Mouse (Mus musculus): ENCODE results near the gene Ino80d. TPM values are rescaled to one million over a fixed set of nuclear protein-coding genes. Genes with fewer than 3 reads are reported as not detected.
"Not testable (repeated sequence)": the region's sequence is repeated elsewhere in the genome, so short reads cannot be mapped to it uniquely, and the experiment has no call there.

Ino80d gene
- polyA plus RNA-seq (2012; rRNA removed), result 9.0 and 9.7 TPM in 2 replicates

DNA sequence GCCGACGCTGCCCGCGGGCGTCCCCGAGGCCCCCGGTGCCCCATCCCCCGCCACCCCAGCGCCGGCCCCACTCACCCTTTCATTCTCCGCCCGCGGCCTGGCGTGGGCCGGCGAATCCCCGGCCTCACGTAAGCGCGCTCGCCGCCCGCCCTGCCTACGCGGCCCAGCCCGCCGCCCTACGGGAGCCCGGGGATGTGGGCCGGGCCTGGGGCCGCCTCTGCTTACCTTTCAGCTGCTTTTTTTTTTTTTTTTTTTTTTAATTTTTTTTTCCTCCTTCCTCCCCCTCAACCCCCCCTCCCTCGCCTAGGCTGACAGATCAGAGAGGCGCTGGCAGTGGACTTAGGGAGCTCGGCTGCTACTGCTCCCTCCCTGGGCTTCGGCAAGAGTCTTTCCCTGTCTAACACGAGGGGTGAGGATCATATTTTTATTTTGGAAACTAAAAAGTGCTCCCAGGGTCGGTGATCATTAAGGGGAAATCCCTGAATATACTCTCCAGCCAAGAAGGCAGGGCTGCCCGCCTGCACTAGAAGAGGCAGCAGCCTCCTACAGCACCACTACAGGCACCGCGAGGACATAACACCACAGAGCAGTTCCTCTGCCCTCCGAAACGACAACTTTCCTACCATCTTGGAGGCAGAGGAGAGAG, at the start of gene Ino80d:
Gene Ino80d, minus strand, starts transcription at position 532 of the 646 bp plus-strand sequence.
- DNase-seq (ENCODE audit: extremely low spot score in 1 of 2, low spot score in 1 of 2), result peak; percentile 62 to 79

DNA sequence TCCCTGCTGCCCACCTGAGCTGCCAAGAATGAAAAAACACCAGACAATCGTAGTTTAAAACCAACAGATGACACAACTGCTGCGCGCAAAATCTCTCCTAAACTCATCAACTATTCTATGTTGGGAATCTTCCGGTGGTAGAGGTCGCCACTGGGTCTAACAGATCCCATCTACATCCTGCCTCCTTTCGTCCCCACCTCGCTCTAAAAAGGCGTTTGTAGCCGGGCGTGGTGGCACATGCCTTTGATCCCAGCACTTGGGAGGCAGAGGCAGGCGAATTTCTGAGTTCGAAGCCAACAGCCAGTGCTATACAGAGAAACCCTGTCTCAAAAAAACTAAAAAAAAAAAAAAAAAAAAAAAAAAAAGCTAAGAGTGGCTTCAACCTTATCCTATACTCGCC, 25.8 kb upstream of the Ino80d start:
- DNase-seq (ENCODE audit: extremely low spot score in 1 of 2, low spot score in 1 of 2), result no peak

DNA sequence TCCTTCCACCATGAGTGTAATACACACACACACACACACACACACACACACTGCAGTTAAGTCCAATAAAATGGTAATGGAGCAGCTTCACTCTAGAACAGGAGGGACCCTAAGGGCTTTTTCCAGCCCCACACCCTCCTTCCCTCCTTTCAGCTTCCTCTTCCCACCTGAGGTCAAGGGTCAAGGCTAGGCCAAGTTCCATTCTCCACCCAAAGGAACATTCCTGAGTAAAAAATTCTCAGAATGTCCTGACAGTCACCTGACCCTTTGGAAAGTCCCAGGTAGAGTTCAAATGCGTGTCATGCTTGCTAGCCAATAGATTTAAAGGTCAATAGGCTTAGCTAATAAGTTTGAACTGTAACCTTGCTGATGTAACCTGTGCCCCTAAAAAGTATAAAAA, 24.1 kb upstream of the Ino80d start:
- not testable (repeated sequence) for DNase-seq (ENCODE audit: extremely low spot score in 1 of 2, low spot score in 1 of 2)

- DNase-seq (ENCODE audit: extremely low spot score in 1 of 2, low spot score in 1 of 2), result no peak
Measured at GRCm38 (mm10) chr1:63137971-63138370, 23.5 kb upstream of the Ino80d start.

DNA sequence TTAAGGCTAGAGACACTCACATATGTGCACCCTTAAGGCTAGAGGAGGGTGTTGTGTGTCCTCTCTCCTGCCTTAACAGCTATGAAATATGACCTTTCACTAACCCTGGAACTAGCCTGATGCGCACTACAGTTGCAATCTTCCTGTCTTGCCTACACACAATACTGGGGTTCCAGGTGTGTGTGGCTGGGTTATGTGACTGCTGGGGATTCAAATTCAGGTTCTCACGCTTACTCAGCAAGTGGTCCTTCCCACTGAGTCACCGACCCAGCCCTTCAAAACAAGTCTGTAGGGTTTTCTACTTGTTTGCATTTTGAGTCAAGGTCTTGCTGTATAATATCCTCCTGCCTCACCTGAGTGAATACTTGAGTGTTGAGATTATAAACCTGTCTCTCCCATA, 20.1 kb upstream of the Ino80d start:
- no peak for DNase-seq (ENCODE audit: extremely low spot score in 1 of 2, low spot score in 1 of 2)

DNA sequence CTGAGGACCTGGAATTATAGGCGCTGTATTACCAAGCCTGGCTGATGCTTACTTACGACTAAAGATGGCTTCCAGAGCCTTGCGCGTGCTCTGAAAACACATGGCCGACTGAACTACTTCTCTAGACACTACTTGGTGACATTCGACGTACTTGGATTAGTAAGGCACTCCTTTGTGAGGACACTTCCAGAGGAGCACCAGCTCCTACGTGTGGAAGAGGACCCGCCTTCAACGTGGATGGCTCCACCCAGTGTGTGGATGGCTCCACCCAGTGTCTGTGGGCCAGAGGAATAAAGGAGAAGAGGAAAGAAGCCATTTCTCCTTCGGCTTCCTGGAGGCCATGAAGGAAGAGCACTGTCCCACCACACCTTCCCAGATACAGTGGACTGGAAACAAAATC, 17.3 kb upstream of the Ino80d start:
- DNase-seq (ENCODE audit: extremely low spot score in 1 of 2, low spot score in 1 of 2), result no peak

DNA sequence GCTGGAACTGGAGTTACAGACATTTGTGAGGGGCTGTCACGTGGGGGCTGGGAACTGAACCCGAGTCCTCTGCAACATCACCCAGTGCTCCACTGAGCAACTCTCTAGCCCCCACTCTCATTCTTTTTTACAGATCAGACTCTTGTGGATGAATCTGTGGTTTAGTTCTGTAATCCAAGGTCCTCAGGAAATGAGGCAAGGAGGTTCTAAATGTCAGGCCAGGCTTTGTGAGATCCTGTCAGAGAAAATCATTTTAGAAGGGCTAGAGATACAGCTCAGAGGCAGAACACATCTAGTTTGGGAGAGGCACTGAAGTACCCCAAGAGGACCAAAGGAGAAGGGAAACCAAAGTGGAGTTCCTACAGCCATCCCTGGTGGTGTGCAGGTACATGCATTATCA, 16.4 kb upstream of the Ino80d start:
- DNase-seq (ENCODE audit: extremely low spot score in 1 of 2, low spot score in 1 of 2), result no peak

GRCm38 (mm10) chr1:63129857-63130690, 15.6 kb upstream of the Ino80d start:
- no peak for DNase-seq (ENCODE audit: extremely low spot score in 1 of 2, low spot score in 1 of 2)

DNA sequence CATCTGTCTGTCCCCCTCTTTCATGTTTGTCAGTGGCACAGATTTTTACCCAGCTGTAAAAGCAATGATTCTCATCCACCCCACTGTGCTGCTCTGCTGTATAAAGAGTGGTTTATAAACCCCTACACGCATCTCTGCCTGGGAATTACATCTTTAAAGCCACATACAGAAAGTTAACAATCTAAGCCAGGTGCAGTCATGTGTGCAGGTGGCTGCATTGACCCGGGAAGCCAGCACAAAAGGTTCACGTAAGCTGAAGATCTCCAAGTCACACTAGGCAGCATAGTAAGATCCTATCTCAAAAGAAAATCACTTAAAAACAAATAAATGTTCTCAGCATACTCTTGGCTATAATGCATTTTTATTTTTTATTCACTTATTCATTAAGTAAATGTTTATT, 14.8 kb upstream of the Ino80d start:
- DNase-seq (ENCODE audit: extremely low spot score in 1 of 2, low spot score in 1 of 2), result no peak

GRCm38 (mm10) chr1:63126206-63126605, 11.7 kb upstream of the Ino80d start:
- DNase-seq (ENCODE audit: extremely low spot score in 1 of 2, low spot score in 1 of 2), result peak in 1 of 2 experiments; percentile 20

DNA sequence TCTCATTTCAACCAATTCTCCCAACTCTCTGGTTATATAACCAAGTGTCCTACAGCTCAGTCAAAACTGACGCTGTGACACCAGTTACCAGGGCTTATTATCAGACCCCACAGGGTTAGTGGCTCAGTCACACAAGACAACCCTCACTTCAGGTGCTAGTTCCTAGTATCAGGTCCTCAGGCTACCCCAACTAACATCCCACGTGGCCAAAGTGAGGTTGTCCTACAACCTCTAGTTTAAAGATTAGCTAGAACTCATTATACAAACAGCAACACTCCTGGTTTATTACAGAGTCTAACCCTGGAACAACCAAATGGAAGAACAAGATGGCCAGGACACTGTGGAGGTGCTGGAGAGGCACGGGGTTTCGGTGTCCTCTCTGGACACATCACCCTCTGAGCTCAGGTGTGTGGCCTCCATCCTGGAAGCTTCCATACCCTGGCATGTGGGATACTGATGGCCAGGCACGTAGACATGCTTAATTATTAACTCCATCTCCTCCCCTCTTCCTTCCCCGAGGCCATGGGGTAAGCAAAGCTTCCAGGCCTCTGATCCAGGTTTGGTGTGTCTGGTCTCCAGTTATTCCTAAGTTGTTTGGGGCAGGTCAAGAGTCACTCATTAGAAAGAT, 9.5 kb upstream of the Ino80d start:
- DNase-seq (ENCODE audit: extremely low spot score in 1 of 2, low spot score in 1 of 2), result no peak

- no peak for DNase-seq (ENCODE audit: extremely low spot score in 1 of 2, low spot score in 1 of 2)
Measured at GRCm38 (mm10) chr1:63122005-63122404, 7.5 kb upstream of the Ino80d start.

DNA sequence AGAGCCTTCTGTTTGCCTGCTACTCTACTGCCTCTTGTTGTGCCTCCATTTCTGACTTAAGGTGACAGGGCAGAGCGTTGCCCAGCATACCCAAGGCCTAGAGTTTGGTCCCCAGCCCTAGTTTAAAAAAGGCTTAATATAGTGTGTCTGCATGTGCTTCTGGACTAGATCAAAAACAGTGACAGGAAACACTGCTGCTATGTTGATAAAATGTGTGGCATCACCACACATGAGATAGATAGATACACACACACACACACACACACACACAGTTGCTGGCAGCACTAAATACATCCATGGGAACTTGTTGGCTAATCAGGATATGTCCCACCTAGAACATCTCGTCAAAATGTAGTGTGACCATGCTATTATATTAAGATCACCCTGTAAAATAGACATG, 5.9 kb upstream of the Ino80d start:
- no peak for DNase-seq (ENCODE audit: extremely low spot score in 1 of 2, low spot score in 1 of 2)

DNA sequence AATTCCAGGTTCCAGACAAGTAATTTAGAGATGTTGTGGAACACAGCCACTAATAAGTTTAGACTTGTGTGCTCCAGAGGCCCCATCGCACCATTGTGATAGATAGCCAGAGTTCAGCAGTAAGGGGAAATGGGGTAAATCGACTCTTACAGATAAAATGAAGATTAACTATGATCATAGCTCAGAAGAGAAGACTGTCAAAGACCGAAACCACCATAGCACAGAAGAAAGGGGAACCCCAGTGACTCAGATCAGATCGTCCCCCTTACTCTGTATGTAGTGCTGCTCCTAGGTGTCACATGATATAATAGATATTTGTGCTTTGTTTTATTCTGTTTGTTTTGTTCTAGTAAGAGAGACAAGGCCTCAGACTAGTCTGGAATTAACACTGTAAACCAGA, 5.2 kb upstream of the Ino80d start:
- no peak for DNase-seq (ENCODE audit: extremely low spot score in 1 of 2, low spot score in 1 of 2)

GRCm38 (mm10) chr1:63115540-63115939, 1.1 kb upstream of the Ino80d start:
- DNase-seq (ENCODE audit: extremely low spot score in 1 of 2, low spot score in 1 of 2), result no peak

DNA sequence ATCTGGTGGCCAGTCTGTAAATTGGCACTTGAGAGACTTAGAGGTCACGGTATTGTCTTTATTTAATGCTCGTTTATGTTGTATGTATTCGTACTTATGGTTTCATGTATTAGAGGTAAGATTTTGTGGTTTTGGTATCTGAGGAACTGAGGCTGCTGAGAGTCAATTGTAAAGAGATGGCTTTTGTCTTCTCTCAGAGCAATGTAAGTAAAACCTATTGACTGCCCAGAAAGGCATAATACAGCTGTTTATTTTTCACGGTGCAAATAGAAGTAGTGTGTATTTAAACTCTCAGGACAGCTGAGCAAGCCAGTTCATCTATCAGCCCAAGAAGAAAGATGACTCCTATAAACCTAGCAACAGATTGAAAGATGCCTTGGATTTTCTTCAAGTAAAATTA, 629 bp upstream of the Ino80d start:
- DNase-seq (ENCODE audit: extremely low spot score in 1 of 2, low spot score in 1 of 2), result no peak

DNA sequence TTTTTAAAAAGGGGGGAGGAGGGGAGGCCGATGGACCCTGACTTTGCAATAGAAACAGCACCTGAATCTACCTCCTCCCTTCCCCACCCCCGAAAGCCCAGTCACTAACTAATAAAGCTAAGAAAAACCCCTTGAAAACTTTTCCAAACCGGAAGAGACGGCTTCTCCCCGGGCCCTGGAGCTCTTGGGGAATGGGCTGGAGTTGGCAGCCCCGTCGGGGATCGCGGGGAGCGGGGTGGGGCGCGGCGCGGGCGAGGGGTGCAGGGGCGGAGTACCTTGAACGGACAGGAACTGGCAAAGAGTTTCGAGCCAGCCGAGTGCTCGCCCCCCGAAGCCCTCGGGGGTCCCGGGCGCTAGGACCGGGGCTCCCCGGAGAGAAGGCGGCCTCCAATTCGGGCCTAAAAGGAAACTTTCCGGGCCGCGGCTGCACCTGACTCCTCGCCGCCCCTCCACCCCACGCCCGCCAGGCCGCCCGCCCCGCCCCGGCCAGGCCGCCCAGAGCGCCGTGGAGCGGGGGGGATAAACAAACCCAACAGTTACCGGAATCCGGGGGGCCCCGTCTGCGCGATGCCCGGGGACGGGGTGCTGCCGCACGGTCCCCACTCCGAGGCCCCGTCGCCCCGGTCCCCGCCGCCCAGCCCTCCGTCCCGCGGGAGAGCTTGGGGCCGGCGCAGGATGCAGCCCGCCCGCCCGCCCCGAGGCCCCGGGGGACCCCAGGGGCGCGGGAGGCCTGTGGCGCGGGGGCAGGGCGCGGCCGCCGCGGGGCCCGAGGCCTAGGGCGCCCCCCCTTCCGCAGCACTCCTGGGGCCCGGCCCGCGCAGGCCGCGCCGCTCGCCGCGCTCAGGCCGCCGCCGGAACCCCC, 962 bp downstream of the Ino80d start:
- DNase-seq (ENCODE audit: extremely low spot score in 1 of 2, low spot score in 1 of 2), result no peak

- DNase-seq (ENCODE audit: extremely low spot score in 1 of 2, low spot score in 1 of 2), result no peak
Measured at GRCm38 (mm10) chr1:63112865-63113261, 1.6 kb downstream of the Ino80d start.

DNA sequence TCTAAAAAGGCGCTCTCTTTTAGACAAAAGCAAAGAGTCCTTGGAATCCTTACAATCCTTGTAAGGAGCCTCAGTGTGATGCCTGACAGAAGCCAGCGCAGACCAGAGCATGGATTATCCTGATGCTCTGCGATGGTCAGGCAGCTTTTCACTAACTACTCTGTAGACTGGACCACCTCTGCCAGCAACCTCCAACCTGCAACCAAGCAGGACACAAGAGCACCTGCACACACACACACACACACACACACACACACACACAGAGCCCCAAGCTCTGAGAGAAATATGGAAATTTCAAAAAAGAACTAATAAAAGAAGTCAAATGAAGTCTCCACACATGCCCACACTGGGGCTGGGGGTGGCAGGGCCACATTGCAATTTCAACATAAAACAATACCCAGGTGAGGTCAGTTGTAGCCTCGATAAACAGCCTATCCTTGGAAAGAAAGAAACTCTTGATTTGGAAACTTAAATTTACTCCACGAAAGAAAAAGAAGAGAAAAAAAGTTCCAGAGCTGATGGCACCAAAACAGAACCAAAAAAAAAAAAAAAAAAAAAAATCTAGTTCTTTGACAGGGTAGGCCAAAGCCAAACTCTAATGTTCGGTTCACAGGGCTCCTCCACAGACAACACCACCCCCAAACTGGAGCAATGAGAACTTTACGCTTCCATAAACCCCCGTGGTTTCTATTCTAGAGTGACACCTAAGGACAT, 2.2 kb downstream of the Ino80d start:
- DNase-seq (ENCODE audit: extremely low spot score in 1 of 2, low spot score in 1 of 2), result no peak

Measured in frontal cortex, adult 2 months (tissue).